Mouse (Mus musculus) kidney, embryonic 14.5 days (tissue): ENCODE measurements around the gene Cetn3. TPM values are rescaled to one million over a fixed set of nuclear protein-coding genes. Genes with fewer than 3 reads are reported as not detected.
A peak's percentile ranks its signal among the peaks of the same experiment; 100 is the strongest.

ENCODE experiments used
- ATAC-seq: fragments of 200-750 bp; cut with Nextera tagmentation; 2 replicates; pipeline ENCODE4 v1.8.0; 2017; ENCODE audit warnings: moderate number of reproducible peaks, mild to moderate bottlenecking, moderate TSS enrichment, moderate library complexity; ENCODE audit not compliant: low FRiP score, low TSS enrichment
- H3K27ac ChIP-seq: fragments of 300-500 bp; sonication (generic); 2 replicates; pipeline ENCODE4 v1.5.1; 2014; ENCODE audit warnings: low read depth, mild to moderate bottlenecking, low read length, moderate library complexity, mixed read lengths
- H3K27me3 ChIP-seq: fragments of 300-500 bp; sonication (generic); 2 replicates; pipeline ENCODE4 v1.6.1; 2014; ENCODE audit warnings: mild to moderate bottlenecking, low read length; ENCODE audit not compliant: control insufficient read depth, insufficient read depth
- H3K36me3 ChIP-seq: fragments of 300-500 bp; sonication (generic); 2 replicates; pipeline ENCODE4 v1.6.1; 2014; ENCODE audit warnings: low read length, mixed read lengths; ENCODE audit not compliant: control insufficient read depth, insufficient read depth
- H3K4me1 ChIP-seq: fragments of 300-500 bp; sonication (generic); 2 replicates; pipeline ENCODE4 v1.6.1; 2014; ENCODE audit warnings: low read length, mixed read lengths; ENCODE audit not compliant: control insufficient read depth, insufficient read depth
- H3K4me2 ChIP-seq: fragments of 300-500 bp; sonication (generic); replicated peaks from 2 replicates; pipeline ENCODE4 v1.6.1; 2014; ENCODE audit warnings: low read depth, mild to moderate bottlenecking, low read length
- H3K4me3 ChIP-seq: fragments of 300-500 bp; sonication (generic); 2 replicates; pipeline ENCODE4 v1.5.1; 2014; ENCODE audit warnings: mild to moderate bottlenecking, low read length
- H3K9ac ChIP-seq: fragments of 300-500 bp; sonication (generic); 2 replicates; pipeline ENCODE4 v1.6.1; 2014; ENCODE audit warnings: low read depth, mild to moderate bottlenecking, low read length, moderate library complexity
- H3K9me3 ChIP-seq: fragments of 300-500 bp; sonication (generic); 2 replicates; pipeline ENCODE4 v1.6.1; 2016; ENCODE audit warnings: low read length; ENCODE audit not compliant: control insufficient read depth
- WGBS: fragments of 180-500 bp; shearing (Covaris S2); extraction: QIAGEN DNeasy Blood & Tissue Kit; methylation state at CpG from one replicate; pipeline ENCODE4 v1.1.7; 2014; 5-methylcytosine and 5-hydroxymethylcytosine counted together
- polyA plus RNA-seq: library from polyadenylated mRNA; unstranded; fragments of >200 nt; fragmentation: Nextera tagmentation; extraction: Ambion mirVana; gene quantifications from 2 replicates; pipeline ENCODE4 v1.2.1, GENCODE M21; 2014

Cetn3 gene
- polyA plus RNA-seq, 1 experiment from 2014 or later: 275 TPM

DNA sequence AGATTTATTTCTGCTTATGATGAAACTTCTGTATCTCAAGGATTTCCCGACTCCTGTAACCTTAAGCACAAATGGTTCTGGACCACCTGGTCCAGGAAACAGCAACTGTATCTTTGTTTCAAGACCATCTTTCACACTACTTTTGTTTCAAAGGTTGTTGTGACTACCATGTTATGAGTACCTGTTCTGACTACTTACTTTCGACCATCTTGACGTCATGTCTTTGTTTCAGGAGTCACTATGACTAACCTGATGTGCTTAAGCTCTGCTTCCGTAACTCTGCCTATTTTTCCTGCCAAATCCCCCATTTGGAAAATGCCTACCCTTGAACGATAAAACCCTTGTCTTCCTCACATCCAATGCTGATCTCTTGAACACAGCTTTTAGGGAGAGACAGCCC, 55.1 kb downstream of the Cetn3 start:
- H3K4me2 ChIP-seq: no peak overlapping the region
- H3K9ac ChIP-seq: no peak overlapping the region
- no peak overlapping the region for H3K4me3 ChIP-seq
- H3K4me1 ChIP-seq: no peaks in the 10 kb centered on the region
- 97% methylated on average over 5 of the region's 5 CpGs for WGBS
- H3K27ac ChIP-seq: no peak overlapping the region
- H3K27me3 ChIP-seq: no peaks in the 10 kb centered on the region
- no peaks in the 10 kb centered on the region for H3K36me3 ChIP-seq
- H3K9me3 ChIP-seq: no peaks in the 10 kb centered on the region
- no peak for ATAC-seq

DNA sequence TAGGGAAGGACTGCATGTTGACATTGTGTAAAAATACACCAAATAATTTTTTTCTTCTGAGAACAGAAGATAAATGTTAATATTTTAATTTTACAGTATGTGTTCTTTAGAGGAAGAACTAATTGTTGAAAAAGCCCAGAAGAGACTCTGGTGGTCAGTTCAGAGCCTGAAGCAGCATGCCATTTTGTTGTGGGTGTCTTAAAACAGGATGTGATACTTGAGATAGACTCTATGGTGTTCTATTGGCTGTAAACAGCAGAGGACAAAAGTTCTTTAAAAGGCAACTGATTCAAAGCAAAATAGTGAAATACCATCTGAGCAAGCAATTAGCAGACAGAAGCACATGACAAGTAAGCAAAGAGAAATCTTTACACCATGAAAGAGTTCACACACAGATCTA, 56.1 kb downstream of the Cetn3 start:
- H3K36me3 ChIP-seq: no peaks in the 10 kb centered on the region
- H3K27me3 ChIP-seq: no peaks in the 10 kb centered on the region
- no peaks in the 10 kb centered on the region for H3K4me1 ChIP-seq
- no peaks in the 10 kb centered on the region for H3K9me3 ChIP-seq
- H3K4me3 ChIP-seq: no peak overlapping the region
- H3K4me2 ChIP-seq: no peak overlapping the region
- no peak for ATAC-seq
- no peak overlapping the region for H3K9ac ChIP-seq
- H3K27ac ChIP-seq: no peak overlapping the region

DNA sequence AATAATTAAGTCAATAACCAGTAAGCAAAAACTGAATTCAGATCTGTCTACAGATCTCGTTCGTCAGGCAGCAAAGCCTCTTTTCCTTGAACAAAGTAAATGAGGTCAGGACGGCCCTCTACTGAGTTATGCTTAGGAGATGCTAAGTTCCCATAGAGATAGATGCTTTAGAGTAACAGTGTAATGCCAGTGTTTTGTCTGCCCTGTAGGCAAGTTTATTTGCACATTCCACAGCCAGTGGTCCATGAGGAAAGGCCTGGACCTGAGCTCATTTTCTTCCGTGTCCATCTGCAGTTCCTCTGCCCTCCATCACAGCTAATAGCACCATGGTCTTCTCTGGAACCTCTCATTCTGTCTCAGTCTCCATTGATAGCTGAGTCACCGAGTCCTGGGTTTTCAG, 57.4 kb downstream of the Cetn3 start:
- no peaks in the 10 kb centered on the region for H3K36me3 ChIP-seq
- WGBS: 61% methylated on average over 5 of the region's 5 CpGs
- H3K27me3 ChIP-seq: no peaks in the 10 kb centered on the region
- H3K4me1 ChIP-seq: no peaks in the 10 kb centered on the region
- peak; percentile 49; the same call in 1 of the 2 replicates for ATAC-seq
- no peak overlapping the region for H3K27ac ChIP-seq
- H3K9me3 ChIP-seq: no peaks in the 10 kb centered on the region
- H3K4me3 ChIP-seq: no peak overlapping the region
- no peak overlapping the region for H3K9ac ChIP-seq
- no peak overlapping the region for H3K4me2 ChIP-seq

DNA sequence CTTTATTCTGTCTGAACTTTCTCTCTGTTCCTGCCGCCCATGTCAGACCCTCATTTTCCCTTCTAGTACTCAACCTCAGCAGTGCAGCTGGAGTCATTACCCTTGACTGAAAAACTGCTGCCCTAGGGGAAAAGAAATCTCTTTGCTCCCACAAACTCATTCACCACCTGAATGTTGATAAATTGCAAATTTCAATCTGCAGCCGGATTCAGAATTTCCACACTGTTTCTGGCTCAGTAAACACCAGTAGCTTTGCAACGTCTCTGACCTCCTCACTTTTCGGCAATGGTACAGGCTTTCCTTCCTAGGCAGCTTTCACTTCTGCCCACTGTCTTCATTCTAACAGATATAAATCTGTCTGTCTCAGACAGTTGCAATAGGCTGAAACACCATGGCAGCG, 57.8 kb downstream of the Cetn3 start:
- ATAC-seq: no peak
- 42% methylated on average over 5 of the region's 5 CpGs for WGBS

DNA sequence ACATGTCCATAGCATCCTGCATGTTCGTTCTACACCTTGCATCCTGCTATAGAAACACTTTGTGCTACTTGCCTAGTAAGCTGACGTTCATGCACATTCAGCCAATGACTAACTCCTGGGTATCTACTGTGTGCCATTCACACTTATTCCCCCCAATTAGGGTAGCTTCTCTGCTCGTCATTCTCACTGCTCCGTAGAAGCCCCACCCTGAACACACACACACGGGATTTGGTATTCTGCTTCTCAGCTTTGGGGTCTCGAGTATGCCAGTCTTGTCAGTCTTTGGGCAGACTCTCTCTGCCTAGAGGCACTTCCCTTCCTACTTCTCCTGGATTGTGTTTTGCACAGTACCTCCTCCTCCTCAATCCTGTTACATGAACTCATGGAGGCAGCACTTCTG, 59.4 kb downstream of the Cetn3 start:
- Histone ChIP-seq H3K4me3 (no peak overlapping the region), H3K36me3 (no peaks in the 10 kb centered on the region), H3K4me2 (no peak overlapping the region), H3K27me3 (no peaks in the 10 kb centered on the region), H3K9me3 (no peaks in the 10 kb centered on the region), H3K4me1 (no peaks in the 10 kb centered on the region), H3K27ac (no peak overlapping the region), H3K9ac (no peak overlapping the region)
- no peak for ATAC-seq
- 81% methylated on average over 6 of the region's 6 CpGs for WGBS

More for the DNA sequence above, 57.8 kb downstream of the Cetn3 start:
- H3K9ac ChIP-seq: no peak overlapping the region
- no peaks in the 10 kb centered on the region for H3K36me3 ChIP-seq
- H3K4me3 ChIP-seq: no peak overlapping the region
- no peaks in the 10 kb centered on the region for H3K9me3 ChIP-seq
- H3K4me2 ChIP-seq: no peak overlapping the region
- no peaks in the 10 kb centered on the region for H3K27me3 ChIP-seq
- H3K4me1 ChIP-seq: no peaks in the 10 kb centered on the region
- H3K27ac ChIP-seq: no peak overlapping the region

Other genes with a start within 250 kb of the Cetn3 start
- gene Adgrv1, start 149.9 kb upstream of the Cetn3 start, polyA plus RNA-seq: 4.0 and 4.6 TPM in 2 replicates
- 17.8 and 27.0 TPM in 2 replicates for gene Lysmd3, start 125.4 kb upstream of the Cetn3 start, polyA plus RNA-seq
- 14.4 and 15.0 TPM in 2 replicates for gene Polr3g, start 72.1 kb upstream of the Cetn3 start, polyA plus RNA-seq
- gene Mblac2, start 71.7 kb upstream of the Cetn3 start, polyA plus RNA-seq: 5.1 and 7.1 TPM in 2 replicates